Mouse (Mus musculus) urinary bladder, adult 18-20 months (tissue): Measurements from ENCODE around the gene Gfy.

Source experiments
- DNase-seq, 2 experiments: peaks; one replicate each; pipeline ENCODE4 v3.0.0; 2022; ENCODE audit warnings: low spot score in 2 of 2, mixed read lengths in 2 of 2

Gfy gene

DNA sequence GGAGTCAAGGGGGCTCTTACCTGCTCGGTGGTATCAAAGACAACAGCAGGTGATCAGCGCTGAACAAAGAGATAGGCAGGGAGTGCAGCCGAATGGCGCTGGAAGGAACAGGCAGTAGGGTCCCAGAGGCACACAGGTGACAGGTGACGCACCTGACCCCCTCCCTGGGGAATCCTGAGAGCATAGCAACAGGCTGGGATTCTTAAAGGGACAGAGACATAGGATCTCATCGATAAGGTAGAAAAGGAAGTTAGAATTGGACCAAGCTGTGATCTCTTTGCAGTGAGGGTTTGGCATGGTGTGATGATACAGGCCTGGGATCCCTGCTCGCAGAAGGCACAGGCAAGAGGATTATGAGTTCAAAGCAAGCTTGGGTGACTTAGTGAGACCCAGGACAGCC lies at the start of gene Gfy:
Gene Gfy, minus strand, starts transcription at position 101 of the 400 bp plus-strand sequence.
- DNase-seq, result no peak

- DNase-seq, result no peak
Measured at GRCm38 (mm10) chr7:45229046-45229445, 49.7 kb upstream of the Gfy start.

GRCm38 (mm10) chr7:45228548-45228947 lies 49.2 kb upstream of the Gfy start:
- DNase-seq, result no peak

DNA sequence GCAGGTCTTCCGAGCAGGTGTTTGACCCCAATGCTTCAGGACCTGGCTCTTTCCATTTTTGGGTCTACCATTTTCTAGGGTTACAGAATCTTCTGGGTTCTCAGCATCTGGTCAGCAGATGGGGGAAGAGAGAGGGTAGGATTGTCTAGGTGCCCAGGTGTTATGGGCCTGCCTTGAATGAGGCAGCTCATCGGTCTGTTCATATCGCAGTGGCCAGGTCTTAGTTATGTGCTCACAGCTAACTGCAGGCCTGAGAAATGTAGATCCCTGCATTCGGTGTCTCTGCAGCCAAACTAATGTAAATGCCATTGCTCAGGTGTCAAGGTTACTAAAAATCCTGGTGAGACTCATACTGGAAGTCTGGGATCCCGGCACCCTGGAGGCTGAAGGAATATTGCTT lies 47.1 kb upstream of the Gfy start:
- DNase-seq, result no peak

GRCm38 (mm10) chr7:45224826-45225225 lies 45.5 kb upstream of the Gfy start:
- no peak for DNase-seq

- no peak for DNase-seq
Measured at GRCm38 (mm10) chr7:45221680-45222079, 42.3 kb upstream of the Gfy start.

DNA sequence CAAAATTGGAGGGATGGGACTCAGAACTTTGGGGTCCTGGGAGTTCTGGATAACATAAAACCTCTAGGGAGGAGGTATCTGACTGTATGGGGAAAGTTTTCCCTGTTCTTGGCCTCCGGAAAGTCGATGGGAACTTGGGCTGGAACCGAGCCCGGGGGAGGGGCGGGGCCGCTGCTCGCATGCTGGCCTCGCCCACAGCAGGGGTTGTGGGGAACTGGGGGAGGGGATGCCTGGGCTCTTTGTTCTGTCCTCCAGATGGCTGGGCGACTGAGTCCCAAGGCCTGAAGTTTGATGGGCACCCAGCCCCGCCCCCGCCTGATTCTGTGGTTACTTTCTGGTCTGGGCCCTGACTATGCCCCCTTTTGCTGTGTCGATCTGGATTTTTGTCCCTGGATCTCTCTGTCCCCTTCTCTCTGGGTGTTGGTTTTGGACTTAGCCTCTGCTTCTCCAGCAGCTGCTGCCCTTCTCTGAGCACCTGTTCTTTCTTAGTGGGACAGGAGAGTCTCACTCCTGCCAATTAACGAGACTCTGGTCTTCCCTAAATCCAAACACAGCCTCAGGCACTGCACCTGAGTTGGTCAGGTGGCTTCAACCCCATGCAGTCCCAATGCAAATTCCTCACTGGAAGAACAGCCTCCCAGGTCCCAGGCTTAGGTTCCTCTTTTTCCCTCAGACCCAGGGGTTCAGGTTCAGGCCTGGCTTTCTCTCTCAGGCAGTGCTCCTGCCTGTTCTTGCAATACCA lies 37.2 kb upstream of the Gfy start:
- no peak for DNase-seq

DNA sequence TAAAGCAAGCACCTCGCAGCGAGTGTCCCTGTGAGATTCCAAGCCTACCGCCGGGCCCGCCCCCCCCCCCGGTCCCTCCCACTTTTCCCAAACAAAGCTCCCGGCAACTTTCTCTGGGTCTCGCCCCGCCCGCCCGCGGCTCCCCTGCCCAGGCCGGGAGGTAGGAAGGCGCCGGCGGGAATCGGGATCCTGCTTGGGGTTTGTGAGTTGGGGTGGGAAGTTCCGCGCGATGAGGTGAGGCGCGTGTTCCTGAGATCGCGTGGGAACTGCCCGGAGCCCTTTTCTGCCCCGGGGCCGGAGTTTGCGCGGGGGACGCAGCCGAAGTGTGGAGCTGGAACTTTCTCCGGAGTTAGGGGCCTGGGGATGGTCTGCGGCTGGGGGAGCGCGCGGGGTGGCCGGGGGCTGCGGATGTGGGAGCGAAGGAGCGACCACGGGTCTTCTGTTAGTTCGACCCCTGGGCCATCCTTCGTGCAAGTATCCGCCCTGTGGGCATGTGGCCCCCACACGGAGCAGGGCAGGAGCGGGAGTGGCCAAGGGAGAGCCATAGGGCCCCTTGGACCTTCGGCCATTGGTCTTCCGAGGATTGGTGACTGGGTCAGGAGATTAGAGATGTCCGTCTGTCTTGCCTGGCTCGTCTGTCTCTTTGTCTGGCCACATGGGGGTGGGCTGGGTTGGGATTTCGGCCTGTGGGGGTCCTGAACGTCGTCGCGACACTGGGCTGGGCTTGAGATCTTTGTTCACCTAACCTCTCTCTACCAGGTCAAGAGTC lies 36.5 kb upstream of the Gfy start, which contains the start of gene Tead2:
Gene Tead2, plus strand, starts transcription at position 81 of the 769 bp plus-strand sequence.
- no peak for DNase-seq

DNA sequence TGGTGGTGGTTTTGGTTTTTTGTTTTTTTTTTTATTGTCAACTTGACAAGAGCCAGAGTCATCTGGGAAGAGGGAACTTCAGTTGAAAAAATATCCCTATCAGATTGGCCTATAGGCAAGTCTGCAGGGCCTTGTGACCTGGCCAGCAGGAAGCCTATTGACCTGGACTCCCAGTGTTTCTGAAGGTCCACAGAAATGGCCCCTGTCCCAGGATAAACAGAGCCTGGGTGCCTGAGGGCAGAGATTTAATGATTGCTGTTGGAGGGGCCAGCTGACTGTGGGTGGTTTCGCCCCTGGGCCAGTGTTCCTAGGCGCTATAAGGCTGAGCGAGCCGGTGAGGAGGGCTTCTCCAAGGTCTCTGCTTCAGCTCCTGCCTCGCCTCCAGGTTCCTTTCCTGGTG lies 34.3 kb upstream of the Gfy start:
- no peak for DNase-seq

GRCm38 (mm10) chr7:45212356-45212755 lies 33.0 kb upstream of the Gfy start:
- DNase-seq, result no peak

GRCm38 (mm10) chr7:45211851-45212251 lies 32.5 kb upstream of the Gfy start, which contains the start of gene Dkkl1:
TSS of gene Dkkl1 (minus strand) at chr7:45212147.
- DNase-seq, result no peak

GRCm38 (mm10) chr7:45211070-45211469 lies 31.7 kb upstream of the Gfy start:
- no peak for DNase-seq

DNA sequence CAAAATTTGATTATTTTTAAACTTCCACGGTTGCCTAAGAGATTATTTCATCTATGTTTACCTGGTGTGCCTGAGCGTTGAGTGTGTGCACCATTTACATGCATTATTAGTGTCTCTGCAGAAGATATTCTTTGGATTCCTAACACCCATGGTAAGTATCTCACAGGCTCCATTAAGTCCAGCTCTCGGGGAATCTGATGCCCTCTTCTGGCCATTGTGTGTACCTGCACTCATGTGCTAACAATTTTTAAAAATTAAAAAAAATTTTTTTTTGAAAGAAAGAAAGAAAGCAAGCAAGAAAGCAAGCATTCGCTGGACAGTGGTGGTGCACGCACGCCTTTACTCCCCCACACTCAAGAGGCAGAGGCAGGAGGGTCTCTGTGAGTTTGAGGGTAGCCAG lies 28.9 kb upstream of the Gfy start:
- DNase-seq, result no peak

DNA sequence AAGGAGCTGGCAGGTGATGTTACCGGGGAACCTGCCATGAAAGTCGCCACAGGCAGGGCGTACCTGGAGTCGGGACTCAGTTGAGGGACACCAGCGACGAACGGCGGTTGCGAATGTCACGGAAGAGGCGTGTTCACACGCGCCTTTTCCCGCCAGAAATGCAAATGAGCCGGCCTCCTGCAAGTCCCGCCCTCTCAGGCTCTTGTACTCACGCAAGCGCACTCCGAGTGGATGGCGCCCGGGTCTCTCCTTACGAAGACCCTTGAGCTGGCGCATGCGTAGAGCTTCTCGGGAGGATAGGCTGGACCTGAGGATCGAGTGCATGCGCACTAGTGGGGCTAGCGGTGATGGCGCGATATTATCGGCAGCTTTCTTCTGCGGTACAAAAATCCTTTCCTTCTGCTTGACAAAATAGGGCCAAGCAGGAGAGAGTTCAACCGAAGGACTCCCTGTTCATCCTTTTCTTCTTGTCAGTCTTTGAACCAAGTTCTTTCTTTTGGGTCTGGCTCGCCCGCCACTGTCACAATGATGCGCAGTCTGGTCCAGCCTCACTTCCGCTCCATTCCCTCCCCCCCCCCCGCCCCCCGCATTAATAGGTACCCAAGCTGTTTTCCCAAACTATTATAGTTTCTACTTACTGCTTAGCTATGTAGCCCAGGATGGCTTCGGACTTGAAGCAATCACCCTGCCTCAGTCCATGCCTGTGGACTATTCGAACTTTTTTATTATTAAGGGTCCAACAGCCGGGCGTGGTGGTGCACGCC lies 25.2 kb upstream of the Gfy start, which contains the start of gene Ccdc155:
Gene Ccdc155, minus strand, starts transcription at position 513 of the 764 bp plus-strand sequence.
- peak; percentile 39 to 75 for DNase-seq

GRCm38 (mm10) chr7:45202654-45203053 lies 23.3 kb upstream of the Gfy start:
- no peak for DNase-seq

DNA sequence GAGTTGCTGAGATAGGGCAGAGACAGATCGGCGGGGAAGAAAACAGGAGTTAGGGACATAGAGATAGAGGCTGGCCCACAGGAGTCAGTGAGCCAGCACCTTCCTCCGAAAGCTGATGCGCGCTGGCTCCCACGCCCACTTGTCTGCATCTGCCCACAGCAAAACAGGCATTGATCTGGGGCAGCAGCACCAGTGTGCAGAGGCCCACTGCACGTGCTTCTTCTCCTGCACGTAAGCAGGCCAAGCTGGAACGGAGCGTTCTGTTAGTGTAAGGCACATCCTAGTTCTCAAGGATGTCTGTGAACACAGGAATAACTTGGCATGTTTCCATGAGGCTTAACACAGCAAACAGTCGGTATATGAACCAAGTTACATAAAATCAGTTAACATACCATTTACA lies 19.6 kb upstream of the Gfy start:
- no peak for DNase-seq

GRCm38 (mm10) chr7:45198435-45198834 lies 19.1 kb upstream of the Gfy start:
- DNase-seq, result peak; percentile 39 to 58

DNA sequence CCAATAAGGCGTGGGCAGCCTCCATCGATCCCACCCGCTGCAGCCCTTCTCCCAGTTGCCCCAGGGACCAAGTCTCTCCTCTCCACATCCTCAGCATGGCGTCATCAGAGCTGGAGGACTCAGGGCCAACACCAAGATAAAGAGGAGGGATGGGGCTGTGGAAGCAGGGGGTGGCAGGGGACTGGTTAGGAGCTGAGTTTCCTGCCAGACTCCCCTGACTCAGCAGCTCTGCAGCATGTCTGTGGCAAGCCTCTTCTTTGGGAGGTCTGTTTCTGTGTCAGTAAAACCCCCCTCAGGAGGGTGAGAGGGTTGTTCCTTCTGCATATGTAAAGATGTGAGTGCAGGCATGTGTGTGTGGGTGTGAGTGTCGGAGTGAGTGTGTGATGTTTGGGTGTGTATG lies 17.6 kb upstream of the Gfy start:
- DNase-seq, result no peak

DNA sequence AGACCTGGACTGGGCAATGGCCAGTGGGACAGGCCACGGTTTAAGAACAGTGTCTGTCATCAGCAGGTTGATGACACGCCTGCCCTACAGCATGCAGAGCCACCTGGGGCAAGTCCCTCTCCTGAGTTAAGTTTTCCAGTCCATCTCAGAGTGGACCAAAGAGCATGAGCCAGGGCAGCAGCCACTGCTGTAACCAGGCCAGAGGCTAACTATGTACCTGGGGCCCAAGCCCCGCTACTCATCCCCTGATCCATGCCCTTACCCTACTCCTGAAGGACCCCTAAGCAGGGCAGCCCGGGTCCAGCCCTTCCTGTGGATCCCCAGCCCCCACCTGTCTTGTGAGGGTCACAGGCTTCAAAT lies 16.8 kb upstream of the Gfy start:
- no peak for DNase-seq

DNA sequence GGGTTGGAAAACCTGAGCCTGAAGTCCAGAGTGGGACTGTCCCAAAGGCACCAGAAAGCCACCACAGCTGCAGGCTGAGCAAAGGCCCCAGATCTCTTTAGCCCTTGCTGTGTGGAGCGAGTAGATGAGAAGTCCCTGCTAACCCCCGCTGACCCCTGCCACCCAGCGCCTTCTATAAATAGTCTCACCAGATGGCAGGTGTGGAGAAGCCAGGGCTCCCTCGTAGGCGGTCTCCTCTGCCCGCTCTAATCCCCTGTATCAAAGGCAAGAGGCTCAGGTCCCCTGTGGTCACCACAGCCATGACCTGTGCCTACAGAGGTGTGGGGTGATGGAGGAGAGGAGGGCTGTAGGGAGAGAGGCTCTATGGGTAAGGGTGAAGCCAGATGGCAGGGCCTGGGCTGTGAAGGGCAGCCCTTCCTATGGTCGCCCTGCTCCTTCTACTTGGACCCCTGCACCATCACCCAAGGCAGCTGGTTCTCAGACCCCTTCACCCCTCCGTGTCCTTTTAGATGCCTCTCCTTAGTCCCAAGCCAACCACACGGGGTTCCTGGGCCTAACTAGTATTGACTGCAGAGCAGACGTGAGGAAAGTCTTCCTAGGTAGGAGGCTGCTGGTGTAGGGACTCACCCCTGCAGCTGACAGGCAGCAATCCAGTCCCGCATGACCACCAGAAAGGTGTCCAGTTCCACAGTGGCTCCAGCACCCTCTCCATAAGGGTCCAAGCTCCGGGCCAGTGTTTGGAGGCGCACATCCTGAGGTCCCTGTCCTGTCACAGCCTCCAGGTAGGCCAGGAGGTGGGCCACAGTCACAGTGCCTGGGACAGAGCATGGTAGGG lies 16.2 kb upstream of the Gfy start:
- no peak for DNase-seq
